Mouse (Mus musculus) neutrophil, adult 65 days (primary cell): ENCODE results near the gene Ugt2b1. TPM values are rescaled to one million over a fixed set of nuclear protein-coding genes. Genes with fewer than 3 reads are reported as not detected.

Experiments
- total RNA-seq: library from RNA; stranded (reverse); gene quantifications from 2 replicates; pipeline ENCODE4 v1.2.4, GENCODE M21; 2023

Ugt2b1 gene
- total RNA-seq, result not detected in 2 replicates

DNA sequence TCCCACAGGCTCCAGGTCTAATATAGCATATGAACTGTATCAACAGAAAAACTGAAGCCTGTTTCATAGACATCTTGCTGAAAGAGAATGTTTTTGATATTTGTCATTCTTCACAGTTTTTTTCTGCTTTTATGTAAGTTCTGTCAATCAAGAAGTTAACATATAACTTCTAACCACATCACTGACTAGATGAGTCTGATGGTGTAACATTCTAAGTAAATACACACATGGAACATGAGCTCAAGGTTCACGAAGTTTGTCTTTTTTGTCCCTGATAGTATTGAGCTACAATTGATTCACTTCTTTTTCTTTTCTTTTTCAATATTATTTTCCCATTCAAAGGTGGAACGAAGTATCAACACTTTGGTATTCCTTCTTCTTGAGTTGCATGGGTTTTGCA, at the start of gene Ugt2b1:
Gene Ugt2b1, minus strand, starts transcription at position 105 of the 400 bp plus-strand sequence.

DNA sequence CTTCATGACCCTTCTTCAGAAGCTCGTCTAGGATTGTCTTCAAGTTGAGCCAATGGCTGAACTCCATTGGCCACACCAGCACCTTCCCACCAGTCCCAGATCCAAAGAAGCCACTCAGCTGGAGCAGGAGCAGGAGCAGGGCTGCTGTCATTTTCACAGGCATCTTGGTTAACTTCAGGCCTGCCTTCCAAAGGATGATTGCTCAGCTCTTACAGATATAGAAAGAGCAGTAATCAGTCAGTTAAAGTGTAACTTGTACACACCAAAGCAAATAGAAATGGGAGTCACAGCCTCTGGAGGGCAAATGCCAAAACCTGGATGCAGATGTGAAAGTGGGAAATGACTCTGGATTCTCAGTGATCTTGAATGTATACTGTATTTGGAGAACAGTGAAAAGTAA, 19.6 kb downstream of the Ugt2b1 start, which contains the start of gene Ugt2b34:
Gene Ugt2b34, minus strand, starts transcription at position 180 of the 400 bp plus-strand sequence.

Other genes starting within 250 kb of the Ugt2b1 start
- gene Tmprss11e, start 180.7 kb downstream of the Ugt2b1 start, total RNA-seq, result not detected in 2 replicates
- 163 and 218 TPM in 2 replicates for gene Ythdc1, start 122.3 kb downstream of the Ugt2b1 start, total RNA-seq
- gene Ugt2b34, start 19.6 kb downstream of the Ugt2b1 start, total RNA-seq, result not detected in 2 replicates
- not detected in 2 replicates for gene Ugt2b35, start 74.3 kb upstream of the Ugt2b1 start, total RNA-seq
- gene Ugt2b36, start 166.0 kb upstream of the Ugt2b1 start, total RNA-seq, result not detected in 2 replicates
- not detected in 2 replicates for gene Ugt2b5, start 213.8 kb upstream of the Ugt2b1 start, total RNA-seq